9 mouse cellular contexts compared by ENCODE assay signal in the genomic region with DNA sequence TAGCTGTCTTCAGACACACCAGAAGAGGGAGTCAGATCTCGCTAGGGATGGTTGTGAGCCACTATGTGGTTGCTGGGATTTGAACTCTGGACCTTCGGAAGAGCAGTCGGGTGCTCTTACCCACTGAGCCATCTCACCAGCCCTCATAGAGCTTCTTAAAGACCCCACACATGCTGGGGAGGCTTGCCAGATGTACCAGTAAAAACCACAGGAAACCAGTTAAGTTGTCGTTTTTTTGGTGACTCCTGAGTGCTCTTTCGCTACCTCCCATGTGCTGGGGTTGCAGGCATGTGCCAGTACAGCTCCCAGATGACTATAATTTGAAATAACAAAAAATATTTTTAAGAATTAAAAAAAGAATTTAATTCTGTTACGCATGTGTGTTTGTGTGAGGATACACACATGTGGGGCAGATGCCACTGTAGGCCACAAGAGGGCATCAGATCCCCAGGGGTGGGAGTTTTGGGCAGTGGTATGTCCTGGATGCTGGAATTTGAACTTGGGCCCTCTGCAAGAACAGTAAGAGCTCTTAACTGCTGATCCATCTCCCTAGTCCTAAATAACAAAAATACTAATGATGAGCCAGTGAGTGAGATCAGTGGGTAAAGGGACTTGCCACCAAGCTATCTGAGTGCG. TPM values are rescaled to one million over a fixed set of nuclear protein-coding genes. Genes with fewer than 3 reads are reported as not detected.
DNase-seq lines count a peak whose midpoint lies in the region; ATAC-seq and TF ChIP-seq lines count a peak whose summit lies in the region.
"Had no signal": no experiment of that assay in that cellular context is flagged by ENCODE, and none has a peak within 500 bp of the region (broad histone marks: within the 10 kb centered on the region; RNA-seq: fewer than 3 reads in every experiment).

No protein-coding gene starts in this region.

- no peaks in the 10 kb centered on the region for H3K9me3 ChIP-seq in hindbrain, postnatal 0 days (ENCODE audit: low read length)
- no peaks in the 10 kb centered on the region for H3K9me3 ChIP-seq in hindbrain, embryonic 12.5 days (replicated peaks)
- H3K9me3 ChIP-seq: limb, embryonic 15.5 days had no signal

- no peak for ATAC-seq in hindbrain, postnatal 0 days
- no peak for ATAC-seq in hindbrain, embryonic 12.5 days (ENCODE audit: low FRiP score)

- no peak overlapping the region for H3K4me3 ChIP-seq in hindbrain, postnatal 0 days (ENCODE audit: low read length)
- no peak overlapping the region for H3K4me3 ChIP-seq in hindbrain, embryonic 12.5 days
- H3K4me3 ChIP-seq: limb, embryonic 15.5 days had no signal

- peak; percentile 56 for TF ChIP-seq CTCF in hindbrain, postnatal 0 days (IDR thresholded peaks at IDR 0.05; ENCODE audit: low read depth)

- no peak overlapping the region for H3K4me2 ChIP-seq in hindbrain, postnatal 0 days (ENCODE audit: low read depth, low read length)
- no peak overlapping the region for H3K4me2 ChIP-seq in hindbrain, embryonic 12.5 days (replicated peaks)
- H3K4me2 ChIP-seq: limb, embryonic 15.5 days had no signal

- DNase-seq in hindbrain, postnatal 0 days (ENCODE audit: low spot score) = no peak
- DNase-seq in A20 (ENCODE audit: low read depth, low spot score) = peak; percentile 27
- DNase-seq in MN1 (ENCODE audit: low spot score) = peak; percentile 30
- peak; percentile 54 to 55 for DNase-seq in kidney, postnatal 25 days
- DNase-seq in retina, postnatal 1 day = no peak
- no peak for DNase-seq in embryo, embryonic 11 days
- no peak for DNase-seq in yolk sac, embryonic 10.5 days (ENCODE audit: low spot score)

- no peaks in the 10 kb centered on the region for H3K36me3 ChIP-seq in hindbrain, postnatal 0 days (ENCODE audit: insufficient read depth, low read length)
- no peaks in the 10 kb centered on the region for H3K36me3 ChIP-seq in hindbrain, embryonic 12.5 days
- H3K36me3 ChIP-seq: limb, embryonic 15.5 days had no signal

- WGBS in hindbrain, postnatal 0 days = 90% methylated on average over 7 of the region's 7 CpGs
- 88% methylated on average over 7 of the region's 7 CpGs for WGBS in hindbrain, embryonic 12.5 days

- no peaks in the 10 kb centered on the region for H3K27me3 ChIP-seq in hindbrain, postnatal 0 days (ENCODE audit: insufficient read depth, low read length)
- no peaks in the 10 kb centered on the region for H3K27me3 ChIP-seq in hindbrain, embryonic 12.5 days
- H3K27me3 ChIP-seq: limb, embryonic 15.5 days had no signal

- no peak overlapping the region for H3K9ac ChIP-seq in hindbrain, postnatal 0 days (replicated peaks; ENCODE audit: low read length)
- H3K9ac ChIP-seq in hindbrain, embryonic 12.5 days = no peak overlapping the region
- H3K9ac ChIP-seq: limb, embryonic 15.5 days had no signal

- no peak overlapping the region for H3K27ac ChIP-seq in hindbrain, postnatal 0 days
- H3K27ac ChIP-seq in hindbrain, embryonic 12.5 days = no peak overlapping the region
- H3K27ac ChIP-seq: limb, embryonic 15.5 days had no signal

- no peaks in the 10 kb centered on the region for H3K4me1 ChIP-seq in hindbrain, postnatal 0 days (ENCODE audit: insufficient read depth, low read length)
- no peaks in the 10 kb centered on the region for H3K4me1 ChIP-seq in hindbrain, embryonic 12.5 days
- H3K4me1 ChIP-seq: limb, embryonic 15.5 days had no signal

RNA-seq across cellular contexts. Expression of gene Pla2g3, which starts 13.5 kb away (rescaled TPM):
- total RNA-seq in hindbrain, postnatal 0 days (2014; rRNA removed) = 30.4 and 34.8 TPM in 2 replicates
- polyA plus RNA-seq in hindbrain, postnatal 0 days (2015; fragmentation: Nextera tagmentation; extraction: Ambion mirVana) = 18.5 and 21.2 TPM in 2 replicates
- 0.81 and 1.2 TPM in 2 replicates for polyA plus RNA-seq in hindbrain, embryonic 12.5 days (2016; fragmentation: Nextera tagmentation; extraction: Ambion mirVana)

RNA-seq across cellular contexts. Expression of gene Rnf185, which starts 22.4 kb away (rescaled TPM):
- 36.1 and 40.2 TPM in 2 replicates for total RNA-seq in hindbrain, postnatal 0 days (2014; rRNA removed)
- polyA plus RNA-seq in hindbrain, postnatal 0 days (2015; fragmentation: Nextera tagmentation; extraction: Ambion mirVana) = 31.4 and 36.6 TPM in 2 replicates
- polyA plus RNA-seq in hindbrain, embryonic 12.5 days (2016; fragmentation: Nextera tagmentation; extraction: Ambion mirVana) = 38.5 and 43.0 TPM in 2 replicates

RNA-seq across cellular contexts. Expression of gene Inpp5j, which starts 30.0 kb away (rescaled TPM):
- total RNA-seq in hindbrain, postnatal 0 days (2014; rRNA removed) = 9.4 and 11.7 TPM in 2 replicates
- polyA plus RNA-seq in hindbrain, postnatal 0 days (2015; fragmentation: Nextera tagmentation; extraction: Ambion mirVana) = 14.6 and 15.3 TPM in 2 replicates
- 0.73 and 1.2 TPM in 2 replicates for polyA plus RNA-seq in hindbrain, embryonic 12.5 days (2016; fragmentation: Nextera tagmentation; extraction: Ambion mirVana)

RNA-seq across cellular contexts. Expression of gene Selenom, which starts 39.9 kb away (rescaled TPM):
- 321 and 384 TPM in 2 replicates for total RNA-seq in hindbrain, postnatal 0 days (2014; rRNA removed)
- 359 and 389 TPM in 2 replicates for polyA plus RNA-seq in hindbrain, postnatal 0 days (2015; fragmentation: Nextera tagmentation; extraction: Ambion mirVana)
- 78.0 and 83.6 TPM in 2 replicates for polyA plus RNA-seq in hindbrain, embryonic 12.5 days (2016; fragmentation: Nextera tagmentation; extraction: Ambion mirVana)

Comparison
In these comparisons a context has a peak if more than half of its experiments do, and no peak if none do; other contexts are left out.
1. DNase-seq: peak in A20 (single experiment), MN1 (single experiment) and kidney, postnatal 25 days (2 of 2); none in hindbrain, postnatal 0 days (single experiment), retina, postnatal 1 day (single experiment), embryo, embryonic 11 days (single experiment) and yolk sac, embryonic 10.5 days (single experiment).